Mouse (Mus musculus): ENCODE results near the gene Btg2. TPM values are rescaled to one million over a fixed set of nuclear protein-coding genes. Genes with fewer than 3 reads are reported as not detected.

Btg2 gene
- polyA plus RNA-seq (2014; fragmentation: Nextera tagmentation; extraction: Ambion mirVana): 34.7 and 36.9 TPM in 2 replicates

GRCm38 (mm10) chr1:134078802-134079476, at the start of gene Btg2:
Gene Btg2 (minus strand): TSS chr1:134079120.
- Histone ChIP-seq H3K4me1 (ENCODE audit: control insufficient read depth in 2 of 2, insufficient read depth in 2 of 2, low read length in 2 of 2) (peaks cover 44 to 61% of the 10 kb centered on the region in 2 experiments), H3K4me3 (ENCODE audit: control insufficient read depth in 1 of 2, insufficient read depth in 1 of 2, low read depth in 1 of 2, low read length in 2 of 2) (peak within 1 kb of the TSS; percentile 82 to 85), H3K4me2 (ENCODE audit: low read length) (peak within 1 kb of the TSS; percentile 84), H3K9me3 (ENCODE audit: control insufficient read depth, low read length) (no peaks in the 10 kb centered on the region), H3K27ac (replicated peaks in 1 of 2; ENCODE audit: control insufficient read depth in 1 of 2, insufficient read depth in 1 of 2, low read depth in 2 of 2, low read length in 2 of 2) (peak within 1 kb of the TSS; percentile 80 to 92), H3K27me3 (ENCODE audit: control insufficient read depth, insufficient read depth, low read length) (no peaks in the 10 kb centered on the region), H3K36me3 (ENCODE audit: control insufficient read depth, insufficient read depth, low read length) (peaks cover 33% of the 10 kb centered on the region), H3K9ac (ENCODE audit: low read length) (peak within 1 kb of the TSS; percentile 98)
- WGBS: under 1% methylated on average over 62 of the region's 62 CpGs
- peak; percentile 92 for ATAC-seq (ENCODE audit: insufficient number of reproducible peaks, insufficient read depth, low FRiP score, low read depth)

GRCm38 (mm10) chr1:134122195-134122594, 43.3 kb upstream of the Btg2 start:
- Histone ChIP-seq H3K36me3 (ENCODE audit: control insufficient read depth, insufficient read depth, low read length) (no peaks in the 10 kb centered on the region), H3K27ac (replicated peaks in 1 of 2; ENCODE audit: control insufficient read depth in 1 of 2, insufficient read depth in 1 of 2, low read depth in 2 of 2, low read length in 2 of 2) (no peak overlapping the region), H3K4me2 (ENCODE audit: low read length) (no peak overlapping the region), H3K27me3 (ENCODE audit: control insufficient read depth, insufficient read depth, low read length) (no peaks in the 10 kb centered on the region), H3K4me3 (ENCODE audit: control insufficient read depth in 1 of 2, insufficient read depth in 1 of 2, low read depth in 1 of 2, low read length in 2 of 2) (no peak overlapping the region), H3K4me1 (ENCODE audit: control insufficient read depth in 2 of 2, insufficient read depth in 2 of 2, low read length in 2 of 2) (no peaks in the 10 kb centered on the region), H3K9ac (ENCODE audit: low read length) (no peak overlapping the region), H3K9me3 (ENCODE audit: control insufficient read depth, low read length) (no peaks in the 10 kb centered on the region)
- 56% methylated on average over 9 of the region's 9 CpGs for WGBS
- no peak for ATAC-seq (ENCODE audit: insufficient number of reproducible peaks, insufficient read depth, low FRiP score, low read depth)

GRCm38 (mm10) chr1:134120179-134120578, 41.3 kb upstream of the Btg2 start:
- Histone ChIP-seq H3K36me3 (ENCODE audit: control insufficient read depth, insufficient read depth, low read length) (no peaks in the 10 kb centered on the region), H3K4me1 (ENCODE audit: control insufficient read depth in 2 of 2, insufficient read depth in 2 of 2, low read length in 2 of 2) (0 out of 4 replicates have a peak, but pooled peaks cover 0 to under 1% of the 10 kb centered on the region in 2 experiments), H3K9me3 (ENCODE audit: control insufficient read depth, low read length) (no peaks in the 10 kb centered on the region), H3K27me3 (ENCODE audit: control insufficient read depth, insufficient read depth, low read length) (no peaks in the 10 kb centered on the region), H3K4me2 (ENCODE audit: low read length) (no peak overlapping the region), H3K4me3 (ENCODE audit: control insufficient read depth in 1 of 2, insufficient read depth in 1 of 2, low read depth in 1 of 2, low read length in 2 of 2) (no peak overlapping the region), H3K27ac (replicated peaks in 1 of 2; ENCODE audit: control insufficient read depth in 1 of 2, insufficient read depth in 1 of 2, low read depth in 2 of 2, low read length in 2 of 2) (no peak overlapping the region), H3K9ac (ENCODE audit: low read length) (no peak overlapping the region)
- ATAC-seq (ENCODE audit: insufficient number of reproducible peaks, insufficient read depth, low FRiP score, low read depth): no peak
- 2% methylated on average over 5 of the region's 5 CpGs for WGBS

- no peak for ATAC-seq (ENCODE audit: insufficient number of reproducible peaks, insufficient read depth, low FRiP score, low read depth)
- Histone ChIP-seq H3K36me3 (ENCODE audit: control insufficient read depth, insufficient read depth, low read length) (no peaks in the 10 kb centered on the region), H3K4me1 (ENCODE audit: control insufficient read depth in 2 of 2, insufficient read depth in 2 of 2, low read length in 2 of 2) (0 out of 4 replicates have a peak, but pooled peaks cover 0 to 2% of the 10 kb centered on the region in 2 experiments), H3K9ac (ENCODE audit: low read length) (no peak overlapping the region), H3K4me3 (ENCODE audit: control insufficient read depth in 1 of 2, insufficient read depth in 1 of 2, low read depth in 1 of 2, low read length in 2 of 2) (no peak overlapping the region), H3K27me3 (ENCODE audit: control insufficient read depth, insufficient read depth, low read length) (no peaks in the 10 kb centered on the region), H3K9me3 (ENCODE audit: control insufficient read depth, low read length) (no peaks in the 10 kb centered on the region), H3K4me2 (ENCODE audit: low read length) (no peak overlapping the region), H3K27ac (replicated peaks in 1 of 2; ENCODE audit: control insufficient read depth in 1 of 2, insufficient read depth in 1 of 2, low read depth in 2 of 2, low read length in 2 of 2) (no peak overlapping the region)
- 50% methylated on average over 5 of the region's 5 CpGs for WGBS
These were observed 38.2 kb upstream of the Btg2 start for GRCm38 (mm10) chr1:134117110-134117509.

GRCm38 (mm10) chr1:134115424-134115823, 36.5 kb upstream of the Btg2 start:
- WGBS: 71% methylated on average over 8 of the region's 8 CpGs
- Histone ChIP-seq H3K36me3 (ENCODE audit: control insufficient read depth, insufficient read depth, low read length) (no peaks in the 10 kb centered on the region), H3K27ac (replicated peaks in 1 of 2; ENCODE audit: control insufficient read depth in 1 of 2, insufficient read depth in 1 of 2, low read depth in 2 of 2, low read length in 2 of 2) (no peak overlapping the region), H3K9ac (ENCODE audit: low read length) (no peak overlapping the region), H3K4me2 (ENCODE audit: low read length) (no peak overlapping the region), H3K4me1 (ENCODE audit: control insufficient read depth in 2 of 2, insufficient read depth in 2 of 2, low read length in 2 of 2) (0 out of 4 replicates have a peak, but pooled peaks cover 0 to 2% of the 10 kb centered on the region in 2 experiments), H3K9me3 (ENCODE audit: control insufficient read depth, low read length) (no peaks in the 10 kb centered on the region), H3K27me3 (ENCODE audit: control insufficient read depth, insufficient read depth, low read length) (no peaks in the 10 kb centered on the region), H3K4me3 (ENCODE audit: control insufficient read depth in 1 of 2, insufficient read depth in 1 of 2, low read depth in 1 of 2, low read length in 2 of 2) (no peak overlapping the region)
- no peak for ATAC-seq (ENCODE audit: insufficient number of reproducible peaks, insufficient read depth, low FRiP score, low read depth)

GRCm38 (mm10) chr1:134114730-134115129, 35.8 kb upstream of the Btg2 start:
- Histone ChIP-seq H3K36me3 (ENCODE audit: control insufficient read depth, insufficient read depth, low read length) (no peaks in the 10 kb centered on the region), H3K27ac (replicated peaks in 1 of 2; ENCODE audit: control insufficient read depth in 1 of 2, insufficient read depth in 1 of 2, low read depth in 2 of 2, low read length in 2 of 2) (no peak overlapping the region), H3K4me3 (ENCODE audit: control insufficient read depth in 1 of 2, insufficient read depth in 1 of 2, low read depth in 1 of 2, low read length in 2 of 2) (no peak overlapping the region), H3K4me2 (ENCODE audit: low read length) (no peak overlapping the region), H3K4me1 (ENCODE audit: control insufficient read depth in 2 of 2, insufficient read depth in 2 of 2, low read length in 2 of 2) (0 out of 4 replicates have a peak, but pooled peaks cover 0 to 2% of the 10 kb centered on the region in 2 experiments), H3K9me3 (ENCODE audit: control insufficient read depth, low read length) (no peaks in the 10 kb centered on the region), H3K27me3 (ENCODE audit: control insufficient read depth, insufficient read depth, low read length) (no peaks in the 10 kb centered on the region), H3K9ac (ENCODE audit: low read length) (no peak overlapping the region)
- 62% methylated on average over 13 of the region's 13 CpGs for WGBS
- no peak for ATAC-seq (ENCODE audit: insufficient number of reproducible peaks, insufficient read depth, low FRiP score, low read depth)

- Histone ChIP-seq H3K4me3 (ENCODE audit: control insufficient read depth in 1 of 2, insufficient read depth in 1 of 2, low read depth in 1 of 2, low read length in 2 of 2) (no peak overlapping the region), H3K9ac (ENCODE audit: low read length) (no peak overlapping the region), H3K36me3 (ENCODE audit: control insufficient read depth, insufficient read depth, low read length) (no peaks in the 10 kb centered on the region), H3K4me2 (ENCODE audit: low read length) (no peak overlapping the region), H3K9me3 (ENCODE audit: control insufficient read depth, low read length) (no peaks in the 10 kb centered on the region), H3K27ac (replicated peaks in 1 of 2; ENCODE audit: control insufficient read depth in 1 of 2, insufficient read depth in 1 of 2, low read depth in 2 of 2, low read length in 2 of 2) (no peak overlapping the region), H3K4me1 (ENCODE audit: control insufficient read depth in 2 of 2, insufficient read depth in 2 of 2, low read length in 2 of 2) (0 out of 4 replicates have a peak, but pooled peaks cover 0 to 2% of the 10 kb centered on the region in 2 experiments), H3K27me3 (ENCODE audit: control insufficient read depth, insufficient read depth, low read length) (no peaks in the 10 kb centered on the region)
- WGBS: 73% methylated on average over 7 of the region's 7 CpGs
- ATAC-seq (ENCODE audit: insufficient number of reproducible peaks, insufficient read depth, low FRiP score, low read depth): no peak
These were observed 35.1 kb upstream of the Btg2 start for GRCm38 (mm10) chr1:134114018-134114417.
